Mouse (Mus musculus) embryonic facial prominence, embryonic 11.5 days (tissue): ENCODE measurements around the gene Ildr2. TPM values are rescaled to one million over a fixed set of nuclear protein-coding genes. Genes with fewer than 3 reads are reported as not detected.

Experiments used
- ATAC-seq: fragments of 200-750 bp; cut with Nextera tagmentation; replicated peaks from 2 replicates; pipeline ENCODE4 v1.8.0; 2017; ENCODE audit warnings: low read depth; ENCODE audit not compliant: insufficient number of reproducible peaks, low FRiP score, low TSS enrichment
- DNase-seq: peaks from one replicate; pipeline ENCODE4 v3.0.0-alpha.2; 2015; ENCODE audit warnings: low spot score
- H3K27ac ChIP-seq: fragments of 300-500 bp; sonication (generic); replicated peaks from 2 replicates; pipeline ENCODE4 v1.5.1; 2014; ENCODE audit warnings: mild to moderate bottlenecking, low read depth, low read length, control low read depth
- H3K27me3 ChIP-seq: fragments of 300-500 bp; sonication (generic); 2 replicates; pipeline ENCODE4 v1.6.1; 2014; ENCODE audit warnings: mild to moderate bottlenecking, low read length, moderate library complexity, mixed read lengths; ENCODE audit not compliant: control insufficient read depth, insufficient read depth
- H3K36me3 ChIP-seq: fragments of 300-500 bp; sonication (generic); replicated peaks from 2 replicates; pipeline ENCODE4 v1.6.1; 2014; ENCODE audit warnings: low read depth, mild to moderate bottlenecking, low read length, moderate library complexity, mixed read lengths; ENCODE audit not compliant: control insufficient read depth, insufficient read depth
- H3K4me1 ChIP-seq: fragments of 300-500 bp; sonication (generic); 2 replicates; pipeline ENCODE4 v1.6.1; 2014; ENCODE audit warnings: low read length, mixed read lengths; ENCODE audit not compliant: control insufficient read depth, insufficient read depth
- H3K4me2 ChIP-seq: fragments of 300-500 bp; sonication (generic); 2 replicates; pipeline ENCODE4 v1.6.1; 2014; ENCODE audit warnings: low read depth, mild to moderate bottlenecking, control low read depth, low read length, moderate library complexity
- H3K4me3 ChIP-seq: fragments of 300-500 bp; sonication (generic); 2 replicates; pipeline ENCODE4 v1.5.1; 2014; ENCODE audit warnings: low read depth, low read length, control low read depth
- H3K9ac ChIP-seq: fragments of 300-500 bp; sonication (generic); replicated peaks from 2 replicates; pipeline ENCODE4 v1.6.1; 2014; ENCODE audit warnings: mild to moderate bottlenecking, control low read depth, low read length
- H3K9me3 ChIP-seq: fragments of 300-500 bp; sonication (generic); replicated peaks from 2 replicates; pipeline ENCODE4 v1.6.1; 2016; ENCODE audit warnings: mild to moderate bottlenecking, low read length, inconsistent platforms, mixed read lengths; ENCODE audit not compliant: control insufficient read depth
- WGBS: fragments of 180-500 bp; shearing (Covaris S2); extraction: QIAGEN DNeasy Blood & Tissue Kit; methylation state at CpG from one replicate; pipeline ENCODE4 v1.1.7; 2014; 5-methylcytosine and 5-hydroxymethylcytosine counted together
- polyA plus RNA-seq: library from polyadenylated mRNA; unstranded; fragments of >200 nt; fragmentation: Nextera tagmentation; extraction: Ambion mirVana; gene quantifications from 2 replicates; pipeline ENCODE4 v1.2.1, GENCODE M21; 2014

The Ildr2 gene
- polyA plus RNA-seq, 1 experiment from 2014 or later: 1.6 TPM

GRCm38 (mm10) chr1:166279580-166280206, 25.8 kb downstream of the Ildr2 start:
- Histone ChIP-seq H3K4me3 (no peak overlapping the region), H3K9me3 (no peaks in the 10 kb centered on the region), H3K27ac (peak overlapping the region; percentile 53; the same call in 1 of the 2 replicates), H3K4me1 (no peaks in the 10 kb centered on the region; the same call in 1 of the 2 replicates), H3K9ac (no peak overlapping the region; the same call in 1 of the 2 replicates), H3K27me3 (no peaks in the 10 kb centered on the region), H3K4me2 (no peak overlapping the region), H3K36me3 (no peaks in the 10 kb centered on the region)
- no peak for DNase-seq
- 0 out of 2 replicates have a peak, but pooled peaks have one; percentile 45 for ATAC-seq
- 31% methylated on average over 9 of the region's 9 CpGs for WGBS

GRCm38 (mm10) chr1:166280566-166280965, 26.6 kb downstream of the Ildr2 start:
- H3K9ac ChIP-seq: no peak overlapping the region; the same call in 1 of the 2 replicates
- H3K4me2 ChIP-seq: no peak overlapping the region
- peak; percentile 58; the same call in 1 of the 2 replicates for ATAC-seq

DNA sequence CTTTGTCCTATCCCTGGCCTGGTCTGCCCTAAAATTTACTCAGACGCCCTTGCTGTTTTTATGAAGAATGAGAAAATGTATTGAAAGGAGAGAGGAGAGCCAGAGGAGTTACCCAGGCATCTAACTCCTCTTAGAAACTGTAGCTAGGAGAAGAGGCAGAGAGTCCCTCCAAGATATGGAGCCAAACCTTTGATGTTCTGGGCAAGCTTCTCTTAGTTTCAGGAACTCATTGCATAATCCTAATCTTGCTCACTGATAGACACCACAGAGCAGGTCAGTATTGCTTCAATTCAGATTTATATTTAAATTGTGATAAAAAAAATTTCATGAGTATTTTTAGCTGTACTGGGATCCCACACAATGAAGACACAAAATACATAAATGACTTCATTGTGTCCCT, 27.3 kb downstream of the Ildr2 start:
- H3K4me3 ChIP-seq: no peak overlapping the region
- 0 out of 2 replicates have a peak overlapping the region, but pooled peaks have one; percentile 47 for H3K27ac ChIP-seq
- DNase-seq (no peak), ATAC-seq (no peak)
- no peaks in the 10 kb centered on the region for H3K36me3 ChIP-seq
- no peaks in the 10 kb centered on the region; the same call in 1 of the 2 replicates for H3K4me1 ChIP-seq
- H3K9me3 ChIP-seq: no peaks in the 10 kb centered on the region
- WGBS: 33% methylated on average over 1 of the region's 1 CpGs
- no peak overlapping the region for H3K4me2 ChIP-seq
- no peaks in the 10 kb centered on the region for H3K27me3 ChIP-seq
- H3K9ac ChIP-seq: no peak overlapping the region

More at GRCm38 (mm10) chr1:166280566-166280965, 26.6 kb downstream of the Ildr2 start:
- H3K27ac ChIP-seq: 0 out of 2 replicates have a peak overlapping the region, but pooled peaks have one; percentile 47
- H3K36me3 ChIP-seq: no peaks in the 10 kb centered on the region
- peak; percentile 77 for DNase-seq
- WGBS: 0% methylated on average over 1 of the region's 1 CpGs
- no peaks in the 10 kb centered on the region; the same call in 1 of the 2 replicates for H3K4me1 ChIP-seq
- H3K4me3 ChIP-seq: no peak overlapping the region
- H3K27me3 ChIP-seq: no peaks in the 10 kb centered on the region
- H3K9me3 ChIP-seq: no peaks in the 10 kb centered on the region

DNA sequence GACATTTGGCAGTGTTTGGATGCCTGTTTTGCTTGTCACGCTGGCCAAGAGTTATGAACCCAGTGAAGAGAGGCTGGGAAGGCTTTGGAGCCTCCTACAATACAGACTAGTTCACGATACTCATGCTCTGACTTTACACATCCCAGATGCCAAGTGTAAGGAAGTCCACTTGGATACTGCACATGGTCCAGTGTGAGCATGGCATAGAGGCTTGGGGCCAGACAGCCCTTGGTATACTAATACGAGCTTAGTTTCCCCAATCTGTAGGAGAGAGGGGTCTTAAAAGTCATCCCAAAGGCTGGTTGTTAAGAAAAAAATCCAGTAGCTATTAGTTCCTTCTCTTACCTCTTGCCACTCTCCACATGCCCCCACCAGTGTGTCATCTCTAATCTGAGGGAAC, 27.9 kb downstream of the Ildr2 start:
- Histone ChIP-seq H3K9ac (no peak overlapping the region), H3K27ac (no peak overlapping the region), H3K4me1 (no peaks in the 10 kb centered on the region; the same call in 1 of the 2 replicates), H3K36me3 (no peaks in the 10 kb centered on the region), H3K9me3 (no peaks in the 10 kb centered on the region), H3K27me3 (no peaks in the 10 kb centered on the region), H3K4me3 (no peak overlapping the region), H3K4me2 (no peak overlapping the region)
- WGBS: 55% methylated on average over 3 of the region's 3 CpGs
- DNase-seq (no peak), ATAC-seq (no peak)

- no peaks in the 10 kb centered on the region; the same call in 1 of the 2 replicates for H3K4me1 ChIP-seq
Measured at GRCm38 (mm10) chr1:166282597-166283210, 28.8 kb downstream of the Ildr2 start.

GRCm38 (mm10) chr1:166283451-166283850, 29.5 kb downstream of the Ildr2 start:
- no peak overlapping the region for H3K4me3 ChIP-seq
- H3K27ac ChIP-seq: peak overlapping the region; percentile 62; the same call in 1 of the 2 replicates
- H3K4me1 ChIP-seq: no peaks in the 10 kb centered on the region; the same call in 1 of the 2 replicates
- no peak for ATAC-seq
- no peaks in the 10 kb centered on the region for H3K36me3 ChIP-seq
- 81% methylated on average over 6 of the region's 6 CpGs for WGBS
- DNase-seq: no peak
- H3K27me3 ChIP-seq: no peaks in the 10 kb centered on the region
- H3K9me3 ChIP-seq: no peaks in the 10 kb centered on the region
- H3K4me2 ChIP-seq: no peak overlapping the region
- no peak overlapping the region for H3K9ac ChIP-seq

More at GRCm38 (mm10) chr1:166282597-166283210, 28.8 kb downstream of the Ildr2 start:
- no peak overlapping the region for H3K4me3 ChIP-seq
- no peaks in the 10 kb centered on the region for H3K36me3 ChIP-seq
- peak overlapping the region; percentile 62 for H3K27ac ChIP-seq
- H3K9me3 ChIP-seq: no peaks in the 10 kb centered on the region
- H3K27me3 ChIP-seq: no peaks in the 10 kb centered on the region
- no peak overlapping the region for H3K9ac ChIP-seq
- ATAC-seq (peak; percentile 94), DNase-seq (peak; percentile 93)
- H3K4me2 ChIP-seq: peak overlapping the region; percentile 22
- WGBS: 3% methylated on average over 22 of the region's 22 CpGs

GRCm38 (mm10) chr1:166284390-166284789, 30.5 kb downstream of the Ildr2 start:
- no peak overlapping the region for H3K27ac ChIP-seq
- no peaks in the 10 kb centered on the region for H3K27me3 ChIP-seq
- H3K4me1 ChIP-seq: no peaks in the 10 kb centered on the region; the same call in 1 of the 2 replicates
- H3K9me3 ChIP-seq: no peaks in the 10 kb centered on the region
- H3K9ac ChIP-seq: no peak overlapping the region
- ATAC-seq (no peak), DNase-seq (no peak)
- H3K36me3 ChIP-seq: no peaks in the 10 kb centered on the region
- 75% methylated on average over 8 of the region's 8 CpGs for WGBS
- no peak overlapping the region for H3K4me3 ChIP-seq
- no peak overlapping the region for H3K4me2 ChIP-seq

- H3K9me3 ChIP-seq: no peaks in the 10 kb centered on the region
- H3K9ac ChIP-seq: no peak overlapping the region
- no peak overlapping the region for H3K4me3 ChIP-seq
- H3K27ac ChIP-seq: no peak overlapping the region
- 80% methylated on average over 9 of the region's 9 CpGs for WGBS
- no peak for DNase-seq
- H3K36me3 ChIP-seq: no peaks in the 10 kb centered on the region
- no peak for ATAC-seq
- H3K4me1 ChIP-seq: no peaks in the 10 kb centered on the region; the same call in 1 of the 2 replicates
- H3K27me3 ChIP-seq: no peaks in the 10 kb centered on the region
- no peak overlapping the region for H3K4me2 ChIP-seq
Measured at GRCm38 (mm10) chr1:166286231-166286630, 32.3 kb downstream of the Ildr2 start.
